Mouse (Mus musculus): ENCODE results near the gene Prss21. TPM values are rescaled to one million over a fixed set of nuclear protein-coding genes. Genes with fewer than 3 reads are reported as not detected.

Prss21 gene
- total and polyA plus RNA-seq, 2 experiments from 2014 or later: not detected

- no peak for TF ChIP-seq CTCF (IDR thresholded peaks at IDR 0.05; ENCODE audit: low read depth)
- H3K36me3 ChIP-seq (ENCODE audit: insufficient read depth): peaks cover 58% of the 10 kb centered on the region
Measured at GRCm38 (mm10) chr17:23825591-23825990, 42.3 kb upstream of the Prss21 start.

DNA sequence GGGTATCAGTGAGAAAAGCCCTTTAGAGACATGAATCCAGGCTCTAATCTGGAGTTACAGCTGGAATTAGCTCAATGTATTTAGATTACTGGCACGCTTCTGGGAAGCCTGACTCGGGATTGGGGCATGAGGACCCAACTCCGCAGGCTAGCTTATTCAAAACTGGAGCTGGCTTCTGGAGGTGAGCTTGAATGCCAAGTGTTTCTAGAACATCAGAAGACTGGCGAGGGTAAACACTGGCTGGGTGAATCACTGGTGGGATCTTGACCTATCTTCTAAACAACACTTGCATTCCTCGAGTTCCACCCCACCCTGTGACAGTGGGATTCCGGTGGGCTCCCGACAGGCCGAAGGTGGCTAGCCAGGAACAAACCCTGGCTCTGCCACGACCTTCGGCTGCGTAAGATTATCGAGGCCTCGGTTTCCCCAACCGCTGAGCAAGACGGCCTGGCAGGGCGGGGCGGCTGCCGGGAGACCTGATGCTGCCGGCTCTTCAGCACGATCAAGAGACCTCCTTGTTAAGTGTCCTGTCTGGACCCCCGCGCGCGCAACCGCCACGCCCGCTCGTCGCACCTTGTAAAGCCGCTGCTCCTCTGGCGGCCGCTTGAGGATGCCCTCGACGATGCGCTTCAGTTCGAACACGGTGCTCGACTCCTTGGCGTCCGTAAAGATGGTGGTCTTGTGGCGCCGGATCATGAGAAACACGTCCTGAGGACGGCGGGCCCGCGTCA is 39.4 kb upstream of the Prss21 start:
- peak; percentile 73 for ATAC-seq
- Histone ChIP-seq H3K9me3 (ENCODE audit: low read length) (no peaks in the 10 kb centered on the region), H3K4me2 (ENCODE audit: low read depth) (peak overlapping the region; percentile 66), H3K4me3 (ENCODE audit: low read depth, low read length) (peak overlapping the region; percentile 47), H3K9ac (peak overlapping the region; percentile 68), H3K27ac (ENCODE audit: low read depth, low read length) (peak overlapping the region; percentile 97), H3K36me3 (ENCODE audit: insufficient read depth) (peaks cover 29% of the 10 kb centered on the region), H3K27me3 (ENCODE audit: insufficient read depth, low read length) (peaks cover 4% of the 10 kb centered on the region; the same call in 1 of the 2 replicates), H3K4me1 (ENCODE audit: insufficient read depth) (peaks cover 8% of the 10 kb centered on the region)
- whole genome bisulfite sequencing: 2% methylated on average over 47 of the region's 47 CpGs
- TF ChIP-seq CTCF (IDR thresholded peaks at IDR 0.05; ENCODE audit: low read depth): peak; percentile 46
- DNase-seq: peak; percentile 63

More at GRCm38 (mm10) chr17:23825591-23825990, 42.3 kb upstream of the Prss21 start:
- ATAC-seq (no peak), DNase-seq (no peak)
- Histone ChIP-seq H3K27ac (ENCODE audit: low read depth, low read length) (no peak overlapping the region), H3K4me3 (ENCODE audit: low read depth, low read length) (no peak overlapping the region), H3K27me3 (ENCODE audit: insufficient read depth, low read length) (no peaks in the 10 kb centered on the region), H3K4me2 (ENCODE audit: low read depth) (no peak overlapping the region), H3K9me3 (ENCODE audit: low read length) (no peaks in the 10 kb centered on the region), H3K4me1 (ENCODE audit: insufficient read depth) (peaks cover 8% of the 10 kb centered on the region), H3K9ac (no peak overlapping the region)
- WGBS: 82% methylated on average over 4 of the region's 4 CpGs

DNA sequence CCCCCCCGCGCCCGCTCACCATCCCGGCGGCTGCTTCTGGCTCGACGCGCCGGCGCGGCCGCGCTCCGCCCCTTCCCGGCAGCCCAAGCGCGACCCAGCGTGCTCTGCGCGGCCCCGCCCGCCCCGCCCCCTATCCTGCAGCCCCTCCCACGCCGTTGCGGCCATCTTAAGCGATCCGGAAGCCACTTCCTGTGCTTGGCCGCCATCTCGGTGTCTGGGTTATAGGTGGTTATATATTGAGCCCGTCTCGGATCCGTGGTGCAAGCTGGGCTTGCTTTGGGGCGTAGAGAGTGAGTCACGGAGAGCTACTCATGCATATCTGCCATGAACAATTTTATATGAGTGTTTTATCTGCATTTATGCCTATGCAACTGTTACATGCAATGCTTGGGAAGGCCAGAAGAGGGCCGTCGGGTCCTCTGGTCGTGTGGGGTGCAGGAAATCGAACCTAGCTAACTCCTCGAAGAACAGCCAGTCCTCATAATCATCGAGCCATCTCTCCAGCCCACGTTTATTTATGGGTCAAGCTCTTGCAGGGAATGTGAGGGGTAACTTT is 38.7 kb upstream of the Prss21 start, which contains the start of gene Elob:
Elob (minus strand) TSS at position 73 of the 556 bp plus-strand sequence.
- H3K27ac ChIP-seq (ENCODE audit: low read depth, low read length): peak within 1 kb of the TSS; percentile 97
- H3K36me3 ChIP-seq (ENCODE audit: insufficient read depth): peaks cover 22% of the 10 kb centered on the region
- peak; percentile 97 for ATAC-seq
- under 1% methylated on average over 35 of the region's 42 CpGs for WGBS
- H3K4me2 ChIP-seq (ENCODE audit: low read depth): peak within 1 kb of the TSS; percentile 66
- TF ChIP-seq CTCF (IDR thresholded peaks at IDR 0.05; ENCODE audit: low read depth): peak; percentile 79
- peak within 1 kb of the TSS; percentile 68 for H3K9ac ChIP-seq
- peaks cover 8% of the 10 kb centered on the region for H3K4me1 ChIP-seq (ENCODE audit: insufficient read depth)
- peak within 1 kb of the TSS; percentile 47 for H3K4me3 ChIP-seq (ENCODE audit: low read depth, low read length)
- peaks cover 4% of the 10 kb centered on the region; the same call in 1 of the 2 replicates for H3K27me3 ChIP-seq (ENCODE audit: insufficient read depth, low read length)
- H3K9me3 ChIP-seq (ENCODE audit: low read length): no peaks in the 10 kb centered on the region
- peak; percentile 95 for DNase-seq

GRCm38 (mm10) chr17:23831201-23831600 is 36.7 kb upstream of the Prss21 start:
- Histone ChIP-seq H3K4me1 (ENCODE audit: insufficient read depth) (peaks cover 8% of the 10 kb centered on the region), H3K4me2 (ENCODE audit: low read depth) (no peak overlapping the region), H3K4me3 (ENCODE audit: low read depth, low read length) (no peak overlapping the region), H3K9me3 (ENCODE audit: low read length) (no peaks in the 10 kb centered on the region), H3K27me3 (ENCODE audit: insufficient read depth, low read length) (peaks cover 4% of the 10 kb centered on the region; the same call in 1 of the 2 replicates), H3K36me3 (ENCODE audit: insufficient read depth) (peaks cover 3% of the 10 kb centered on the region), H3K9ac (no peak overlapping the region), H3K27ac (ENCODE audit: low read depth, low read length) (no peak overlapping the region)
- ATAC-seq: no peak
- TF ChIP-seq CTCF (IDR thresholded peaks at IDR 0.05; ENCODE audit: low read depth): no peak
- no peak for DNase-seq
- 93% methylated on average over 1 of the region's 1 CpGs for whole genome bisulfite sequencing

DNA sequence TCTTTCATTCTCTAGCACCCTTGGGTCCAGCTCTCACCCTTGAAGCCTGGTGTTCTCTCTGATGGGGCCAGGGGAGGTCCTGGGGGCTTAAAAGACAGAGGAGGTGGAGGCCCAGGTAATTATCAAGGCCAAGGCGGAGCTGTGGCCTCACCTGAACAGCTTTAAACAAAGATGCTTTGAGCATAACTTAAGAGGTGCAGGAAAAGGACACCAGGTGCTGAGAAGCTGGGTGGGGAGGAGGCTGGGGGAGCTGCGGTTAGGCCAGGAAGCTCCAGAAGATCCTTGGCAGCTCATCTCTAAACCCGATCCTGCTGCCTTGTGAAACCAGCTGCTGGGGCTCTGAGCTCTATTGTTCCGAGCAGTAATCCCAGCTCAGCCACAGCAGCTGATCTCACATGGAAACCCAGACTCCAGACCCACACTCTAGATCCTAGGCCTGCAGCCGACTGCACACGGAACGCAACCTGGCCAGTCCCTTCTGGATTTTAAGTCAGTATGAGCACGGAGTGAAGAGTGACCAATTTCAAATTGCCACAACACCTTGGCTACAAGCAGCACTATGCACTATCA is 31.8 kb upstream of the Prss21 start, which contains the start of gene Prss33:
Prss33 (minus strand) TSS at position 51 of the 570 bp plus-strand sequence.
- H3K27ac ChIP-seq (ENCODE audit: low read depth, low read length): no peak within 1 kb of the TSS
- H3K9ac ChIP-seq: no peak within 1 kb of the TSS
- peaks cover 4% of the 10 kb centered on the region; the same call in 1 of the 2 replicates for H3K27me3 ChIP-seq (ENCODE audit: insufficient read depth, low read length)
- H3K4me2 ChIP-seq (ENCODE audit: low read depth): no peak within 1 kb of the TSS
- H3K4me3 ChIP-seq (ENCODE audit: low read depth, low read length): no peak within 1 kb of the TSS
- no peak for DNase-seq
- 50% methylated on average over 8 of the region's 8 CpGs for WGBS
- TF ChIP-seq CTCF (IDR thresholded peaks at IDR 0.05; ENCODE audit: low read depth): no peak
- ATAC-seq: no peak
- H3K36me3 ChIP-seq (ENCODE audit: insufficient read depth): no peaks in the 10 kb centered on the region
- H3K4me1 ChIP-seq (ENCODE audit: insufficient read depth): no peaks in the 10 kb centered on the region
- no peaks in the 10 kb centered on the region for H3K9me3 ChIP-seq (ENCODE audit: low read length)

GRCm38 (mm10) chr17:23841145-23841544 is 26.7 kb upstream of the Prss21 start:
- Histone ChIP-seq H3K4me3 (ENCODE audit: low read depth, low read length) (no peak overlapping the region), H3K9ac (no peak overlapping the region), H3K36me3 (ENCODE audit: insufficient read depth) (no peaks in the 10 kb centered on the region), H3K9me3 (ENCODE audit: low read length) (no peaks in the 10 kb centered on the region), H3K27me3 (ENCODE audit: insufficient read depth, low read length) (no peaks in the 10 kb centered on the region), H3K4me1 (ENCODE audit: insufficient read depth) (no peaks in the 10 kb centered on the region), H3K27ac (ENCODE audit: low read depth, low read length) (no peak overlapping the region), H3K4me2 (ENCODE audit: low read depth) (no peak overlapping the region)
- peak; percentile 81 for TF ChIP-seq CTCF (IDR thresholded peaks at IDR 0.05; ENCODE audit: low read depth)
- ATAC-seq: peak; percentile 67; the same call in 1 of the 2 replicates
- WGBS: 26% methylated on average over 4 of the region's 4 CpGs
- DNase-seq: peak; percentile 80
